Mouse (Mus musculus): ENCODE measurements around the gene Ankrd28. TPM values are rescaled to one million over a fixed set of nuclear protein-coding genes. Genes with fewer than 3 reads are reported as not detected.

Gene Ankrd28
- polyA plus RNA-seq, 1 experiment from 2014 or later = 7.9 TPM

DNA sequence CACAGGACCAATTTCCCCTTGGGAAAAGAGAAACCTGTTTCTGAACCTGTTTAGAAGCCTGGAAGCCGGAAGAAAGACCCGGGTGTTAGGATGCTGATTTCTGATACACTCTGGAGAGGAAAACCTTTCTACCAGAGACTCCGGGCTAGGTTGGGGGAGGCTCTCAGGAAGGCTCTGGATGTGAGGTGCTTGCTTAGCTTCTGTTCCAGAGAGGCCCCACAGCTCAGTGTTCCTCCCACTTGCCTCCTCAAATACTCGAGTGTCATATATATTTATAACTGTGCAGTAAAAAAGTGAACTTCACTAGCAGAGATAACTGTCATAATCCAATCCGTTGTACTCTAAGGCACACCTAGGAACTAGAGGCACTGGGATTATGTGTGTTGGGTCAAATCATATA lies 25.6 kb upstream of the Ankrd28 start:
- Histone ChIP-seq H3K9ac (ENCODE audit: low read depth, low read length) (no peak overlapping the region), H3K9me3 (replicated peaks; ENCODE audit: control insufficient read depth, low read length) (no peaks in the 10 kb centered on the region), H3K36me3 (ENCODE audit: control insufficient read depth, insufficient read depth, low read length) (no peaks in the 10 kb centered on the region), H3K27ac (ENCODE audit: low read depth, low read length) (no peak overlapping the region), H3K4me2 (no peak overlapping the region), H3K4me1 (ENCODE audit: control insufficient read depth, insufficient read depth, low read length) (peaks cover 15% of the 10 kb centered on the region), H3K27me3 (ENCODE audit: control insufficient read depth, insufficient read depth, low read length) (no peaks in the 10 kb centered on the region), H3K4me3 (ENCODE audit: low read depth, low read length) (no peak overlapping the region)
- ATAC-seq (replicated peaks; ENCODE audit: insufficient number of reproducible peaks, low FRiP score, low TSS enrichment) = no peak
- 73% methylated on average over 5 of the region's 5 CpGs for WGBS (ENCODE audit: insufficient replicate concordance)

DNA sequence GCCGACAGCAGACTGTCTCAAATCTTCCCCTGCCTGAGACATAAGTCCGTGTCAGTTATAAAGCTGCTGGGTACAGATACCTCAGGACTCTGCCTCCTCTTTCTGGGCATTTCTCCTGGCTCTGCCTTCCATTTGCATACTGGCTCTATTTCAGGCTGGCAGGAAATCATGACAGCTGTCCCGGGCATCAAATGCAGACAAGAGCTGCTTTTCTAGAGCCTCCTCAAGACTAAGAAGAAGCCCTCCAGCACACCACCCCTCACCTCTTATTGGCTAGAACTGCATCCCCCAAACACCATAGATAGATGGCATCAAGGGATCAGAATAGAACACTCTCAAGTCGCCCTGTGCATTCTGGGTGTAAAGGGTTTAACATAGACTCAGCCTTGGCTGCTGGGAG lies 24.2 kb upstream of the Ankrd28 start:
- Histone ChIP-seq H3K9ac (ENCODE audit: low read depth, low read length) (no peak overlapping the region), H3K9me3 (replicated peaks; ENCODE audit: control insufficient read depth, low read length) (no peaks in the 10 kb centered on the region), H3K4me2 (no peak overlapping the region), H3K4me1 (ENCODE audit: control insufficient read depth, insufficient read depth, low read length) (peaks cover 15% of the 10 kb centered on the region), H3K27ac (ENCODE audit: low read depth, low read length) (no peak overlapping the region), H3K27me3 (ENCODE audit: control insufficient read depth, insufficient read depth, low read length) (no peaks in the 10 kb centered on the region), H3K36me3 (ENCODE audit: control insufficient read depth, insufficient read depth, low read length) (no peaks in the 10 kb centered on the region), H3K4me3 (ENCODE audit: low read depth, low read length) (no peak overlapping the region)
- no peak for ATAC-seq (replicated peaks; ENCODE audit: insufficient number of reproducible peaks, low FRiP score, low TSS enrichment)
- 62% methylated on average over 4 of the region's 4 CpGs for WGBS (ENCODE audit: insufficient replicate concordance)

DNA sequence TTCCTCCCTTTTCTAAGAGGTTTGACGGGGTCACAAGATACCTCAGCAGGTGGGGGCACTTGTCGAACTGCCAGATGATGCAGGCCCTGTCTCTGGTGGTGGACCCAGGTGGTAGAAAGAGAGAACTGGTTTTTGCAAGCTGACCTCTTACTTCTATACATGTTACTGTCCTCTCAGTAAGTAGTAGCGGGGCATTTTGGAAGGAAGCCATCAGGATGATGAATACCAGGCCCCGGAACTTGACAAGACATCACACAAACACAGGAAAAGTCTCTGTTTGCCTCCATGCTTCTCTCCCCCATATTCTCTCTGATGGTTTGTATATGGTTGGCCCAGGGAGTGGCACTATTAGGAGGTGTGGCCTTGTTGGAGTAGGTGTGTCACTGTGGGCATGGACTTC lies 13.1 kb upstream of the Ankrd28 start:
- no peak for ATAC-seq (replicated peaks; ENCODE audit: insufficient number of reproducible peaks, low FRiP score, low TSS enrichment)

DNA sequence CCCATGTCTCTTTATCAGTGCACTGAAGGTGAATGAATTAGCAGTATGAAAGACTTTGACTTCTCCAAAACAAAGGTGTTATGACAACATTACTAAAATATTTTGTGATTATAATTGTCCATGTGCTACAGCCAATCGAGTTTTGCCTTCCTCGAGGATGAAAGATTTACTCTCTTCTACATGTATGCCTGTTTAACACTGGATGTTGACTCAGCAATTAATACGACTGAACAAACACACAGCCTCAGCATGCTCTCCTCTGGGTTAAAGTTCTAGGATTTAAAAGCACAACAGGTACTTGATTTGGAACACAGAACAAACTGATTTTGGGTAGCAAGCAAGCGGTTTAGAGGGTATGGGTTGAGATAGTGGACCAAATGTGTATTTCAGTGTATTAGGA lies 1.6 kb upstream of the Ankrd28 start:
- Histone ChIP-seq H3K4me2 (no peak overlapping the region), H3K9ac (ENCODE audit: low read depth, low read length) (no peak overlapping the region), H3K9me3 (replicated peaks; ENCODE audit: control insufficient read depth, low read length) (peaks cover 3% of the 10 kb centered on the region; the same call in 1 of the 2 replicates), H3K27ac (ENCODE audit: low read depth, low read length) (no peak overlapping the region), H3K36me3 (ENCODE audit: control insufficient read depth, insufficient read depth, low read length) (no peaks in the 10 kb centered on the region), H3K4me3 (ENCODE audit: low read depth, low read length) (no peak overlapping the region), H3K4me1 (ENCODE audit: control insufficient read depth, insufficient read depth, low read length) (no peaks in the 10 kb centered on the region), H3K27me3 (ENCODE audit: control insufficient read depth, insufficient read depth, low read length) (no peaks in the 10 kb centered on the region)
- WGBS (ENCODE audit: insufficient replicate concordance) = 60% methylated on average over 4 of the region's 4 CpGs
- no peak for ATAC-seq (replicated peaks; ENCODE audit: insufficient number of reproducible peaks, low FRiP score, low TSS enrichment)

More for the DNA sequence above, 13.1 kb upstream of the Ankrd28 start:
- H3K9me3 ChIP-seq (replicated peaks; ENCODE audit: control insufficient read depth, low read length) = no peaks in the 10 kb centered on the region; the same call in 1 of the 2 replicates
- H3K27ac ChIP-seq (ENCODE audit: low read depth, low read length) = no peak overlapping the region
- no peaks in the 10 kb centered on the region for H3K27me3 ChIP-seq (ENCODE audit: control insufficient read depth, insufficient read depth, low read length)
- no peaks in the 10 kb centered on the region for H3K4me1 ChIP-seq (ENCODE audit: control insufficient read depth, insufficient read depth, low read length)
- no peak overlapping the region for H3K4me2 ChIP-seq
- no peaks in the 10 kb centered on the region for H3K36me3 ChIP-seq (ENCODE audit: control insufficient read depth, insufficient read depth, low read length)
- whole genome bisulfite sequencing (ENCODE audit: insufficient replicate concordance) = 68% methylated on average over 4 of the region's 4 CpGs
- H3K4me3 ChIP-seq (ENCODE audit: low read depth, low read length) = no peak overlapping the region
- H3K9ac ChIP-seq (ENCODE audit: low read depth, low read length) = no peak overlapping the region

DNA sequence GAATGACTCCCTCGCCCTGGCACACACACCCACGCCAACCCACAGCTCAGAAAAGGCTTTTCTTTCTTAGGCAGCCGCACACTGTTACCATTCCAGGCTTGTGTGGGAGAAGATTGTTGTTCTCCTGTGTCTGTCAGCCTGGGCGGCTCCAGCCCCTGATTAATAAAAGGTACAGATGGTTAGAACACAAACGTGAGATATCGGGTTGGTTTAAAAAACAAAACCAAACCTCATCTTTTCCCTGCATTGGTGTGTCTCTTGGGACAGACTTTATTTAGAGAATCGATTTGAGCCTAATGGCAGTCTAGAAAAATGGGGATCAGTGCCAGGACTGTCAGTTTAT lies 890 bp upstream of the Ankrd28 start:
- H3K36me3 ChIP-seq (ENCODE audit: control insufficient read depth, insufficient read depth, low read length) = no peaks in the 10 kb centered on the region
- H3K4me2 ChIP-seq = peak overlapping the region; percentile 85
- H3K4me3 ChIP-seq (ENCODE audit: low read depth, low read length) = peak overlapping the region; percentile 93
- H3K9ac ChIP-seq (ENCODE audit: low read depth, low read length) = peak overlapping the region; percentile 90
- WGBS (ENCODE audit: insufficient replicate concordance) = 12% methylated on average over 7 of the region's 7 CpGs
- H3K4me1 ChIP-seq (ENCODE audit: control insufficient read depth, insufficient read depth, low read length) = no peaks in the 10 kb centered on the region
- no peaks in the 10 kb centered on the region for H3K9me3 ChIP-seq (replicated peaks; ENCODE audit: control insufficient read depth, low read length)
- ATAC-seq (replicated peaks; ENCODE audit: insufficient number of reproducible peaks, low FRiP score, low TSS enrichment) = no peak
- peak overlapping the region; percentile 93; the same call in 1 of the 2 replicates for H3K27ac ChIP-seq (ENCODE audit: low read depth, low read length)
- H3K27me3 ChIP-seq (ENCODE audit: control insufficient read depth, insufficient read depth, low read length) = no peaks in the 10 kb centered on the region

DNA sequence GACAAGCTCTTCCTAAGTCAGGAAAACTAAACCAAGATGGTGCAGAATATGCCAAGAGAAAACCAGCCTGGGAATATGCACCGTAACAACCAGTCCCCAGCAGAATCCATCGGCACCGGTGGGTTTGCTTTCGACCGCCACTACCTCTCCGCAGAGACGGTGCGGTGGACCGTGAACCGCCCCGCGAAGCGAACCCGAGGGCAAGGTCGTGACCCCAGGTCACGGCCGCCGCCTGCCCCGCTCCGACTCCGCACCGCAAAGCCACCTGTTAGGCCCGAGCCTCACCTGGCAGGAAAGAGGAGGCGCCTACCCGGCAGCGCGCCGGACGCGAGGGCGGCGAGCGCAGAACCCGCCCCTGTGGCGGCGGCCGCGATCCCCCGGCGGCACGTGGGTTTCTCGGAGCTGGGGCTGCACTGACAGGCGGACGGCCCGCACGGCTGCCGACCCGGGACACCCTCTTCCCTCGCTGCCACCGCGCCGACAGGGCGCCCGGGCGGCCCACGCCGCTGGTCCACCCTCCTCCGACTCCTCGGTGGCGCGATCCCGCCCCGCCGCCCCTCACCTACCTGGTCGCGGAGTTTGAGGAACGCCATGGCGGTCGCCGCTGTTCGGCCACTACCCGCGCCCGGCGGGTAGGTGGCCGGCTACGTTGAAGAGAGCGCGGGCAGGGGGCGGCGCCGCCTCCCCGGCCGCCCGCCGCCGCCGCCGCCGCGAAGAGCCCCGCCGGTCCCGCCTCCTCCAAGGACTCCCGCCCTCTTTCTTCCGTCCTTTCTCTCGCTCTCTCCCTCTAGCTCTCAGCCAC lies 489 bp downstream of the Ankrd28 start:
- Histone ChIP-seq H3K27ac (ENCODE audit: low read depth, low read length) (peak overlapping the region; percentile 93), H3K27me3 (ENCODE audit: control insufficient read depth, insufficient read depth, low read length) (no peaks in the 10 kb centered on the region), H3K4me2 (peak overlapping the region; percentile 85), H3K36me3 (ENCODE audit: control insufficient read depth, insufficient read depth, low read length) (no peaks in the 10 kb centered on the region), H3K9ac (ENCODE audit: low read depth, low read length) (peak overlapping the region; percentile 90), H3K9me3 (replicated peaks; ENCODE audit: control insufficient read depth, low read length) (no peaks in the 10 kb centered on the region), H3K4me1 (ENCODE audit: control insufficient read depth, insufficient read depth, low read length) (no peaks in the 10 kb centered on the region), H3K4me3 (ENCODE audit: low read depth, low read length) (peak overlapping the region; percentile 93)
- ATAC-seq (replicated peaks; ENCODE audit: insufficient number of reproducible peaks, low FRiP score, low TSS enrichment) = peak; percentile 57
- WGBS (ENCODE audit: insufficient replicate concordance) = under 1% methylated on average over 83 of the region's 97 CpGs

DNA sequence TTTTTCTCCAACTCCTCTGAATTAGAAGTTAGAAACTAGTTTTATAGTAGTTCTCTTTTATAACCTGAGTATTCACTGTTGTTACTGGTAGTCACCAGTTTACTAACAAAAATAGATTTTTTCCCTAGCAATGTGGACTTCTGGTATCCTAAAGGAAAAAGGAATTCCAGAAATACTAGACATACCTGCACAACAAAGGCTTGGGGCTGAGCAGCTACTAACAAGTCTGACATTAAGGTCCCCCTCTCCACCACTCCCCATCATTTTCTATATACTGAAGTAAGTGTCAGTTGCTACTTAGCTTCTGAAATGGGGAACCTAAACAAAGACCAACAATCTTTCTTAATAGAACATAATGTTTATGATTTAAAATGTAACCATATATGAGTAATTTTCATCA lies 3.2 kb downstream of the Ankrd28 start:
- H3K36me3 ChIP-seq (ENCODE audit: control insufficient read depth, insufficient read depth, low read length) = no peaks in the 10 kb centered on the region
- no peaks in the 10 kb centered on the region for H3K4me1 ChIP-seq (ENCODE audit: control insufficient read depth, insufficient read depth, low read length)
- H3K4me2 ChIP-seq = no peak overlapping the region
- no peak for ATAC-seq (replicated peaks; ENCODE audit: insufficient number of reproducible peaks, low FRiP score, low TSS enrichment)
- H3K27ac ChIP-seq (ENCODE audit: low read depth, low read length) = no peak overlapping the region
- H3K27me3 ChIP-seq (ENCODE audit: control insufficient read depth, insufficient read depth, low read length) = no peaks in the 10 kb centered on the region
- H3K9me3 ChIP-seq (replicated peaks; ENCODE audit: control insufficient read depth, low read length) = no peaks in the 10 kb centered on the region
- H3K9ac ChIP-seq (ENCODE audit: low read depth, low read length) = no peak overlapping the region
- H3K4me3 ChIP-seq (ENCODE audit: low read depth, low read length) = no peak overlapping the region

DNA sequence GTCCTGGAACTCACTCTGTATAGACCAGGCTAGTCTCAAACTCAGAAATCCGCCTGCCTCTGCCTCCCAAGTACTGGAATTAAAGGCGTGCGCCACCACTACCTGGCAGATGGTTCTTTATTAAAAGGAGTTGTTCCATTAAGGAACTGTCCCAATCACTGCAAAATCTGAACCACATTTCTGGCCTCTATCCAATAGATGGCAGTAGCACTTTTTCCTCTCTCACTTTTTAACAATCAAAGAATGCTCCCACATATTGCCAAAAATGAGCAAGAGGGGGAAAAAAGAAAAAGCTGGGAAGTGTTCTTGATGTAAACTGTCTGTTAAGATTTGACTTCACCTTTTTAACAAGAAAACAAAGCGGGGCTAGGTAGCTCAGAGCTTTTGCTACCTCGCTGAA lies 20.5 kb downstream of the Ankrd28 start:
- Histone ChIP-seq H3K27me3 (ENCODE audit: control insufficient read depth, insufficient read depth, low read length) (no peaks in the 10 kb centered on the region), H3K4me2 (no peak overlapping the region), H3K36me3 (ENCODE audit: control insufficient read depth, insufficient read depth, low read length) (no peaks in the 10 kb centered on the region), H3K27ac (ENCODE audit: low read depth, low read length) (no peak overlapping the region), H3K9ac (ENCODE audit: low read depth, low read length) (no peak overlapping the region), H3K4me3 (ENCODE audit: low read depth, low read length) (no peak overlapping the region), H3K9me3 (replicated peaks; ENCODE audit: control insufficient read depth, low read length) (no peaks in the 10 kb centered on the region; the same call in 1 of the 2 replicates), H3K4me1 (ENCODE audit: control insufficient read depth, insufficient read depth, low read length) (no peaks in the 10 kb centered on the region)
- 88% methylated on average over 5 of the region's 5 CpGs for WGBS (ENCODE audit: insufficient replicate concordance)
- no peak for ATAC-seq (replicated peaks; ENCODE audit: insufficient number of reproducible peaks, low FRiP score, low TSS enrichment)

DNA sequence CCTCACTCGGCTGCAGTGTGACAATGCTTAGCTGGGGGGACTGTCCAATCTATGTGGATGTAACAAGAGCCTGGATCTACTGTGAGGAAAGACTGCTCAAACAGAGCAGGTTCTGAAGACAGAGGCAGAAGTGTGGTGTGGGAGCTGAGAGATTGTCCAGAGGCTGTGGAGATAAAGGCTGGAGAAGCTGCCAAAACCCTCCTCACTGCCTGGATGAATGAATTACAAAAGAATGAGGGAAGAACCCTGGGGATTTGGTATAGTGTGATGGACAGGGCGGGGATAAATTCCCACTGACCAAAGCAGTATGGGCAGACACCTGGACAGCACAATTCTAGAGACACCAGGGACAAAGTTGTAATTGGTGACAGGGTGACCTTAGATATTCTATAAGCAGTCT lies 26.7 kb downstream of the Ankrd28 start:
- H3K9ac ChIP-seq (ENCODE audit: low read depth, low read length) = no peak overlapping the region
- H3K4me2 ChIP-seq = no peak overlapping the region
- no peaks in the 10 kb centered on the region for H3K27me3 ChIP-seq (ENCODE audit: control insufficient read depth, insufficient read depth, low read length)
- H3K4me3 ChIP-seq (ENCODE audit: low read depth, low read length) = no peak overlapping the region
- H3K36me3 ChIP-seq (ENCODE audit: control insufficient read depth, insufficient read depth, low read length) = no peaks in the 10 kb centered on the region
- peak overlapping the region; percentile 35; the same call in 1 of the 2 replicates for H3K27ac ChIP-seq (ENCODE audit: low read depth, low read length)
- 43% methylated on average over 2 of the region's 2 CpGs for WGBS (ENCODE audit: insufficient replicate concordance)
- peaks cover 6% of the 10 kb centered on the region; the same call in 1 of the 2 replicates for H3K4me1 ChIP-seq (ENCODE audit: control insufficient read depth, insufficient read depth, low read length)
- no peak for ATAC-seq (replicated peaks; ENCODE audit: insufficient number of reproducible peaks, low FRiP score, low TSS enrichment)
- H3K9me3 ChIP-seq (replicated peaks; ENCODE audit: control insufficient read depth, low read length) = no peaks in the 10 kb centered on the region; the same call in 1 of the 2 replicates
